Mouse (Mus musculus): ENCODE measurements around the gene Exosc7.

Exosc7 gene

DNA sequence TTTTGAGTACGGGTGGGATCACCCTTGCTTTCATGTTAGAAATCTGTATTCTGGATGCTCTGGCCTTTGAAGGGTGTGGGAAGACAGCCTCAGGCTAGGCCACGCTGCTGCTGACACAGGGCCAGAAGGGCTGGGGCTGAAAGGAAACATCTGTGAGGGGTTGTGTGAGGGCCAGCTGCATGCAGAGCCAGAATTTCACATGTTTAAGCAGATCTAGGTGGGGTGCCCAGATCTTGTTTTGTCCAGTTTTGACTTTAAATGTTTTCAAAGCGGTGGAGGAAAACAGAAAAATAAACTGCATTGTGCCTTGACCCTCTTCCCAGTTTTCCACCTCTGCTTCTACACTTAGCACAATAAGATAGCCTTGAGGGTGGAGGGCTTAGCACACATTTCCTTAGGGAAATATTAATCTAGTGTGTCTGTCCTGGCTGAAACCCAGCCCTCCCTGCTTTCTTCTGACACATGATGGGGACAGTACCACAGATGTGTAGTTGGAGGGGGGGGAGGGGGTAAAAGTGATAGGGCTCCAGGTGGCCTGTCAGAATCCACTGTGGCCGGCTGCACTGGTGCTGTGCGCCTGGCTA, 26.0 kb downstream of the Exosc7 start:
- in situ Hi-C loops (cut with MboI, MseI), result no loop called here

GRCm38 (mm10) chr9:123139887-123140614, 27.0 kb downstream of the Exosc7 start:
- in situ Hi-C loops (cut with MboI, MseI), result no loop called here

DNA sequence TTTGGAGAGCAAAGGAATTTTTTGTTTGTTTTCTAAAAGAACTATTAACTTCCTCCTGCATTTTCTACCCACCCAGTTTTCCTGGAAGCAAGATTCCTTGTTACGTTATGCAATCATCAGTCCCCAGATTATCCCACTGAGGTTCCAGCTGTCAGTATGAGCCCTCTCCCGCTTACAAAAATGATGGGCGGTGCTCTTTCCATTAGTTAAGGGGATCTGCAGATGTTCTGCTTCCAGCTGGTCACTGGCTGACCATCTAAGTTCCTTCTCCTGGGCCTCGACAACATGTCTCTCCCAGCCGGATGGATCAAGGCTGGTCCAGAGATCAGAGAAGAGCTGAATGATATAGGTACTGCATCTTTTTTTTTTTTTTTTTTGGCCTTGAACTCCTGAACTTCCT, 35.4 kb downstream of the Exosc7 start:
- in situ Hi-C loops (cut with MboI, MseI), result no loop called here

GRCm38 (mm10) chr9:123150241-123151020, 37.4 kb downstream of the Exosc7 start, which contains the start of gene Clec3b:
Clec3b (plus strand) TSS chr9:123150946.
- in situ Hi-C loops (cut with MboI, MseI), result loop anchor here (10.0 kb wide), 1 partner anchor 294 kb away; no protein-coding TSS in a partner anchor

DNA sequence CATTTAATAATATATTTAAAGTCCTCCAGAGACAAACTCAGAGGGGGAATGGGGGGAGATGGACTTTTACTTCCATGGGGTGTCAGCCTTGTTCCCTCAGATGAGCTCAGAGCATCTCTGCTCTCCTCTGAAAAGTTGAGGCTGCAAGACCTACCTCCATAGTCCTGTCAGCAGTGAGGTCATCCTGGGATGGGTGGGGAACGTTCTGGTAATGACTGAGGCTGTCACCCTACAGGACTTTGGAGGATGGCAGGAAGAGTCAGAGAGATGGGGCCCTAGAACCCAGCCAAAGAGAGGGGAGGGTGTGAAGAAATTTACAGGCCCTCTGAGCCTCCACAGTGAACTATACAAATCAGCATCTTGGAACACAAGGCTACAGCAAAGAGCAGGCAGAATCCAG, 38.5 kb downstream of the Exosc7 start:
- in situ Hi-C loops (cut with MboI, MseI), result loop anchor here (10.0 kb wide), 1 partner anchor 293 kb away; no protein-coding TSS in a partner anchor

DNA sequence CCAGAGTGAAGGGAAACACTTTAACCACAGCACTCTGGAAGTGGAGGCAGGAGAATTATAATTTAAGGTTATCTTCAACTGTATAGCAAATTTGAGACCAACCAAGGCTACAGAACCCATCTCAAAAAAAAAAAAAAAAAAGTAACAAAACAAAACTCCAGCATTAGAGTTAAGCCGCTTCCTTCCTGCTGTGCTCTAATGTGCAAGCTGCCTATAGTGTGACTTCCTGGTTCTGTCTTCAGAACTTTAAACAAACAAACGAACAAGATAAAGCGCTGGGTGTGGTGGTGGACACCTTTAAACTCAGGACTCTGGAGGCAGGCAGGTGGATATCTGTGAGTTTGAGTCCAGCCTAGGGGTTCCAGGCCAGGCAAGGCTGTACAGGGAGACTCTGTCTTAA, 39.0 kb downstream of the Exosc7 start:
- in situ Hi-C loops (cut with MboI, MseI), result loop anchor here (10.0 kb wide), 1 partner anchor 293 kb away; no protein-coding TSS in a partner anchor

GRCm38 (mm10) chr9:123153121-123153520, 40.1 kb downstream of the Exosc7 start:
- in situ Hi-C loops (cut with MboI, MseI), result loop anchor here (10.0 kb wide), 1 partner anchor 292 kb away; no protein-coding TSS in a partner anchor

DNA sequence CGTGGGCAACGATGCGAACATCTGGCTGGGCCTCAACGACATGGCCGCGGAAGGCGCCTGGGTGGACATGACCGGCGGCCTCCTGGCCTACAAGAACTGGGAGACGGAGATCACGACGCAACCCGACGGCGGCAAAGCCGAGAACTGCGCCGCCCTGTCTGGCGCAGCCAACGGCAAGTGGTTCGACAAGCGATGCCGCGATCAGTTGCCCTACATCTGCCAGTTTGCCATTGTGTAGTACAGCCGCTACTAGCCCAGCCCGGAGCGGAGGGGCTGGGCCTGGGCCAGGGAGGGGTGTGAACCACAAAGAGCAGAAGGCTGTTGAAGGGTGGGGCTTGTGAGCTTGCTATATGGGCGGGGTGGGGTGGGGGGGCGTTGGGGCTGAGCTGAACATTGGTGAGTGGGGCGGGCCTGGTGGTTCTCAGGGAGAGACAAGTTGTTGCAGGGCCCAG, 43.9 kb downstream of the Exosc7 start:
- in situ Hi-C loops (cut with MboI, MseI), result loop anchor here (10.0 kb wide), 1 partner anchor 288 kb away; no protein-coding TSS in a partner anchor

DNA sequence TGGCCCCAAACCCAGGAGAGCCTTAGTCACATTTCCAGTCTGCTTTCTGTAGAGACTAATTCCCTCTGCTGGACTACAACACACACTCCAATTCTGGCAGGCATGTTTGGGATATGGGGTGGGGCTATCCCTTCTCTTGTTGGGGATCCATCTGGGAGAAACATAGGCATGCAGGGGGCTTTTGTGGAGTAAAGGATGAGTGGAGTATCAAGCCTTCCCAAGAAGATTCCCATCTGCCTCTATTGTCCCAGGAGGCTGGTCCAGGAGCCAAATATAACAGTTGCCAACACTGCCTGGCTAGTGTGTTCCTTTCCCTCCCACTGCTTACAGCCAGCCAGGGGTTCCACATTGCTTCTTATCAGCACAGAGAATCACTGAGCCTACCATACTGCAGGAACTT, 44.7 kb downstream of the Exosc7 start:
- in situ Hi-C loops (cut with MboI, MseI), result loop anchor here (10.0 kb wide), 1 partner anchor 287 kb away; no protein-coding TSS in a partner anchor

- in situ Hi-C loops (cut with MboI, MseI), result loop anchor here (10.0 kb wide), 1 partner anchor 287 kb away; no protein-coding TSS in a partner anchor
These were observed 45.3 kb downstream of the Exosc7 start for GRCm38 (mm10) chr9:123158125-123158836.

- in situ Hi-C loops (cut with MboI, MseI), result loop anchor here (10.0 kb wide), 1 partner anchor 285 kb away; no protein-coding TSS in a partner anchor
These were observed 46.3 kb downstream of the Exosc7 start for GRCm38 (mm10) chr9:123159330-123159729.

GRCm38 (mm10) chr9:123161792-123162191, 48.8 kb downstream of the Exosc7 start:
- in situ Hi-C loops (cut with MboI, MseI), result loop anchor here (5.0 kb wide), 1 partner anchor 91 kb away; no protein-coding TSS in a partner anchor

DNA sequence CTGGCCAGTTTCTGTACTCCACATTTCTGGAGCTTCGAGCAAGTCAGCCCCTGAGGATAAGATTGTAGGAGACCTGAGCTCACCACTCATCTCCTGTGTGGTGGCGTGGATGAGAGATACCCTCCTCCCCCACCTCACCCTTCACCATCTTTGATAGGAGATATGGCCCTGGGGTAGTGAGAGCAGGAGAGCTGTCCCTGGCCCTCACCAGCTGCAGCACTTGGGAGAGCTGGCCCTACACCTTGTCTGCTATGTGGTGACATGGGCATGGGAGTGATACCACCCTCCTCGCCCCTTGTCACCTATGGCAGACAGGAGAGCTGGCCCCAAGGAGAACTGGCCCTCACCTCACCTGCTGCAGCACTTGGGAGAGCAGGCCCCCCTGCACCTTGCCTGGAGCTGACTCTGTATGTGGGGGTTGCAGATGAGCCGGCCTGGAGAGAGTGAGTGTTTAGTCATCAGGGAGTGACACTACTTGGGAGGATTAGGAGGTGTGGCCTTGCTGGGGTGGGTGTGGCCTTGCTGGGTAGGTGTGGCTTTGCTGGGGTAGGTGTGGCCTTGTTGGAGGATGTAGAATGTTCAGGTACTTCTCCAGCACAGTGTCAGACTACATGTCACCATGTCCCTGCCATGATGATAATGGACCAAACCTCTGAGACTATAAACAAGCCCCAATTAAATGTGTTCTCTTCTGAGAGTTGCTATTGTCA, 50.1 kb downstream of the Exosc7 start:
- in situ Hi-C loops (cut with MboI, MseI), result loop anchor here (5.0 kb wide), 1 partner anchor 89 kb away; no protein-coding TSS in a partner anchor

GRCm38 (mm10) chr9:123165781-123166443, 52.9 kb downstream of the Exosc7 start:
- in situ Hi-C loops (cut with MboI, MseI), result no loop called here

DNA sequence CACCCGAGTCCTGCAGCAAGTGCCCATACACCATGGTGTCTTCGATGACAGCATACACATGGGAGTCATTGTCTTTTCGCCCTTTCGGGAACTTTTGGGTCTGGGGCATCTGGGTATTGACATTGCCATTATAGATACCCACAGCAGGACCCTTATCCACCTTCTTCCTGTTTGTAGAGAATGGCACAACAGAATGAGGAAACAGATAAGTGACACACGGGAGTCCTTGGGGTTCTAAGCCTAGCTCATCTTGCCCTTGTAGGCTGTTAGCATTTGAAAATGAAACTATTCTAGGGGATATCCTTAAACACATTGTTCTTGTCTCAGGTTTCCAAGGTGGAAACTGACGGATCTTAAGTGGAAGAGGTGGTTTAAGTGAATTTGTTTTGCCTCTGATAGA, 60.7 kb downstream of the Exosc7 start:
- in situ Hi-C loops (cut with MboI, MseI), result no loop called here

DNA sequence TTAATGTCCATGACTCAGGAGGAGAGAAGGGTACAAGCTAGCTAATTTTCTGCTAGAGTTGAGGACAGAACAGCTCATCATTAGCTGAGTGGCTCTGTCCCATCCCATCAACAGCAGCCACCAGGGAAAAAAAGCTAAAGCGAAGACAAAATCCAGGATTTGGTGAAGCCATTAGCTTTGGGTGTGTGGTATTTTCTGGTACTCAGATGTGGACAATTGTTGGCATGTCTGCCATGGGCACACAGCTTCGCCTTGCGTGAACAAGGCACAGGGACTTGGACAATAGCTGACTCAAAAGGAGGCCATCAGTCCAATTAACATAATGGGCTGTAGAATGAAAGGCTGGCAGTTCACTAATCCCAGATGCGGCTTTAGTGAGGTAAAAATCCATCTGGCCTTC, 61.3 kb downstream of the Exosc7 start:
- in situ Hi-C loops (cut with MboI, MseI), result no loop called here

DNA sequence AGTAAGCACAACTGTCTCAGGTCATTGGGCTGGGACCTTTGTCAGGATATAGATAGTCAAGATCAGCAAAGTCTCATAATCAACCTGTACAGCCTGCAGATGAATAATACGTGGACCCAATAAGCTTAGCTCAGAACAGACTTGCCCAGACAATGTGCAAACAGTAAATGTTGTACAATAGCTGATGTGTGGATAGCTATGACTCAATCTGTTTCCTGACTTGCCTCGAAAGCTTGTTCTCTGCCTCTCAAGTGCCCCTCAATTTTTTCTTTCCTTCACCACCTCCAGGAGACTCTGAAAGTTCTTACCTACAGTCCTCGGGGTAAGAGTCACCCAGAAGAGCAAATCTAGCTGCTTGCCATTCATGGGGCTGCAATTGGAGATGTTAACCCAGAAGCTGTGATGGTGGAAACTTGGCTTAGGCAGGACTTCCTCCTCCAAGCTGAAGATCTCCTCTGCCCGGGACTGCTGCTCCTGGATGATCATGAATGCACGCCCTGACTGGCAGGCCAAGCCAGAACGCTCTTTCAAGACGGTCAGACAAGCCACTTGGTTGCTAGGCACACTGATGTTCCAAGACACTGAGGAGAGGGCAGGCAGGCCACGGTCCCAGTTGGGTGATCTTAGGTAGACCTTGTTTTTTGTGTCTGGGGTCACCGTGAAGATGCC, 64.5 kb downstream of the Exosc7 start:
- in situ Hi-C loops (cut with MboI, MseI), result no loop called here

DNA sequence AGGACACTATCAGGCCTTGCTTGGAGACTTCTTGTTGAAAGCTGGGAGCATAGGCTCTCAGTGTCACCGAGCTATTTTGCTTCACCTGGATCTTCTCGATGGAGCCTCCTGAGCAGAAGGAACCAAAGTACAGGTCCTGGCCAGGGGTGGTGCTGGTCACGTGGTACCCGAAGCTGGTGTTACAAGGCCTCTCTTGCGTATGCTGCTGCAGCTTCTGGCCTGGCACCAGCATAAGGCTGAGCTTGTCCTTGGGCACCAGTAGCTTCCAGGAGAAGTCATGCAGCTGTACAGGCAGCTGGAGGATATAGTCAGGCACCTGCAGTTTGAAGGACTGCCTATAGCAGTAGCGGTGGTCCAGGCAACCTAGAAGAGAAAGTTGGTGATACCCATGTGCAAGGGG, 67.0 kb downstream of the Exosc7 start:
- in situ Hi-C loops (cut with MboI, MseI), result no loop called here

GRCm38 (mm10) chr9:123183226-123183625, 70.2 kb downstream of the Exosc7 start:
- in situ Hi-C loops (cut with MboI, MseI), result no loop called here
